Mouse (Mus musculus) testis, adult 2 months (tissue): ENCODE measurements around the gene Amn.

Experiments
- CTCF ChIP-seq: fragments of 200-500 bp; IDR thresholded peaks from 2 replicates; pipeline ENCODE4 v1.5.1; 2012; ENCODE audit warnings: low read depth, mild to moderate bottlenecking, inconsistent platforms, low read length, moderate library complexity; ENCODE audit not compliant: control insufficient read depth, insufficient read depth, insufficient replicate concordance
- POLR2A ChIP-seq: fragments of 200-500 bp; IDR thresholded peaks from 2 replicates; pipeline ENCODE4 v1.6.1; 2012; ENCODE audit warnings: low read depth, mild to moderate bottlenecking, inconsistent platforms, low read length, moderate library complexity; ENCODE audit not compliant: control insufficient read depth

DNA sequence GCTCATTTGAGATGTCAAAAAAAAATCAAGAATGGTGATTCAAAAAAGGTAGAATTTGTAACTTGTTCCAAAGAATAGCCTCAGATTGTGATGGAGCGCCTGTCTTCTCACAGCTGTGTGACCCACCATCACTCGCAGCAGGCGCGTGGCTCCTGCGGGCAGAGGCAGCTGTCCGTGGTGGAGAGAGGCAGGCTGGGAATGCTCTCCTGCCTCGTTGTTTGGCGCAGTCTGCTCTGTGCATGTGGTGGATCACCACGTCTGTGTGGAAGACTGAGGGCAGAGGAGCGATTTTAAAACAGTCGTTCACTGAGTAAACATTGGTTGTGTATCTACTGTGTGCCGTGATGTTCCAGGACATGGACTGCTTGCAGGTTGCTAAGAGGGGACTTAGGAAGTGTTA lies 27.2 kb upstream of the Amn start:
- TF ChIP-seq CTCF (no peak), POLR2A (no peak)
